Mouse (Mus musculus): Measurements from ENCODE around the gene Irs2. TPM values are rescaled to one million over a fixed set of nuclear protein-coding genes. Genes with fewer than 3 reads are reported as not detected.

Irs2 gene
- 9.6 and 12.8 TPM in 2 replicates for polyA plus RNA-seq (2012; rRNA removed)

DNA sequence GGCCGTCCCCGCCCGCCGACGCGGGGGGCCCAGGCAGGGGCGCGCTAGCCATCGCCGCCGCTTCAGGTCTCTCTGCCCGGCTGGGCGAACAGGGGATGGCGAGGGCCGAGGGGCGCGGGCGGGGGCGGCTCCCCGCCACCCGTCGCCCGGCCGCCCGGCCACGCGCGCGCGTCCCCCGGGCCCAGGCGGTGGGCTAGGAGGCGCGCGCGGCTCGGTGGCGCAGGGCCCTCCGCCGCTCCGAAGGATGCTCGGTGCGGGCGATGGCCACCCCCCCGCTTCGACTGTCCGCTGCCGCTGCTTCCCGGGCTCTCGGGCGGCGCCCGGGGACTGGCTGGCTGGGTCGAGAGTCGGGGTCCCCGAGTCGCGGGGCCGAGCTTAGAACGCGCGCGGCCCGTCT, at the start of gene Irs2:
Gene Irs2, minus strand, starts transcription at position 80 of the 397 bp plus-strand sequence.

